Mouse (Mus musculus) embryonic facial prominence, embryonic 11.5 days (tissue): ENCODE measurements around the gene Olfr316. TPM values are rescaled to one million over a fixed set of nuclear protein-coding genes. Genes with fewer than 3 reads are reported as not detected.

ENCODE experiments used
- ATAC-seq: fragments of 200-750 bp; cut with Nextera tagmentation; replicated peaks from 2 replicates; pipeline ENCODE4 v1.8.0; 2017; ENCODE audit warnings: low read depth; ENCODE audit not compliant: insufficient number of reproducible peaks, low FRiP score, low TSS enrichment
- DNase-seq: peaks from one replicate; pipeline ENCODE4 v3.0.0-alpha.2; 2015; ENCODE audit warnings: low spot score
- H3K27ac ChIP-seq: fragments of 300-500 bp; sonication (generic); replicated peaks from 2 replicates; pipeline ENCODE4 v1.5.1; 2014; ENCODE audit warnings: mild to moderate bottlenecking, low read depth, low read length, control low read depth
- H3K27me3 ChIP-seq: fragments of 300-500 bp; sonication (generic); 2 replicates; pipeline ENCODE4 v1.6.1; 2014; ENCODE audit warnings: mild to moderate bottlenecking, low read length, moderate library complexity, mixed read lengths; ENCODE audit not compliant: control insufficient read depth, insufficient read depth
- H3K36me3 ChIP-seq: fragments of 300-500 bp; sonication (generic); replicated peaks from 2 replicates; pipeline ENCODE4 v1.6.1; 2014; ENCODE audit warnings: low read depth, mild to moderate bottlenecking, low read length, moderate library complexity, mixed read lengths; ENCODE audit not compliant: control insufficient read depth, insufficient read depth
- H3K4me1 ChIP-seq: fragments of 300-500 bp; sonication (generic); 2 replicates; pipeline ENCODE4 v1.6.1; 2014; ENCODE audit warnings: low read length, mixed read lengths; ENCODE audit not compliant: control insufficient read depth, insufficient read depth
- H3K4me2 ChIP-seq: fragments of 300-500 bp; sonication (generic); 2 replicates; pipeline ENCODE4 v1.6.1; 2014; ENCODE audit warnings: low read depth, mild to moderate bottlenecking, control low read depth, low read length, moderate library complexity
- H3K4me3 ChIP-seq: fragments of 300-500 bp; sonication (generic); 2 replicates; pipeline ENCODE4 v1.5.1; 2014; ENCODE audit warnings: low read depth, low read length, control low read depth
- H3K9ac ChIP-seq: fragments of 300-500 bp; sonication (generic); replicated peaks from 2 replicates; pipeline ENCODE4 v1.6.1; 2014; ENCODE audit warnings: mild to moderate bottlenecking, control low read depth, low read length
- H3K9me3 ChIP-seq: fragments of 300-500 bp; sonication (generic); replicated peaks from 2 replicates; pipeline ENCODE4 v1.6.1; 2016; ENCODE audit warnings: mild to moderate bottlenecking, low read length, inconsistent platforms, mixed read lengths; ENCODE audit not compliant: control insufficient read depth
- WGBS: fragments of 180-500 bp; shearing (Covaris S2); extraction: QIAGEN DNeasy Blood & Tissue Kit; methylation state at CpG from one replicate; pipeline ENCODE4 v1.1.7; 2014; 5-methylcytosine and 5-hydroxymethylcytosine counted together
- polyA plus RNA-seq: library from polyadenylated mRNA; unstranded; fragments of >200 nt; fragmentation: Nextera tagmentation; extraction: Ambion mirVana; gene quantifications from 2 replicates; pipeline ENCODE4 v1.2.1, GENCODE M21; 2014

Gene Olfr316
- polyA plus RNA-seq, 1 experiment from 2014 or later: not detected

DNA sequence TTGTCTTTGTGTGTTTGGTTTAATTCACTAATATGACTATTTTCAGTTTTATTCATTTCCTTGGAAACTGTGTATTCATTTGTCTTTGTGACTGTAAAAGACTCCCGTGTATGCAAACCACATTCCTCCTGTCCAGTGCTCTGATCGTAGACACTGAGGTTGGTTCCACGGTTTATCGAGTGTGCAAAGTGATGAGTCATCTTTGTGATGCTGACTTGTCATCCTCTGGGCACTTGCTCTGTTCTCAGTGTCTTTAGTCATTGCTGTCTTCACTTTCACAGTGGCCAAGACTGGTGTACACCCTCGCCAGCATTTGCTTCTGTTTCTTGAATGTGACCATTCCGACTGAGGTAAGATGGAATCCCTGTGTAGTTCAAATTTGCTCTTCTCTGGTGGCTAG is 38.1 kb downstream of the Olfr316 start:
- Histone ChIP-seq H3K4me1 (no peaks in the 10 kb centered on the region), H3K27ac (no peak overlapping the region), H3K9ac (no peak overlapping the region), H3K36me3 (no peaks in the 10 kb centered on the region), H3K9me3 (no peaks in the 10 kb centered on the region), H3K4me2 (no peak overlapping the region), H3K4me3 (no peak overlapping the region), H3K27me3 (no peaks in the 10 kb centered on the region)
- no peak for ATAC-seq
- DNase-seq: no peak
- WGBS: 87% methylated on average over 6 of the region's 6 CpGs

DNA sequence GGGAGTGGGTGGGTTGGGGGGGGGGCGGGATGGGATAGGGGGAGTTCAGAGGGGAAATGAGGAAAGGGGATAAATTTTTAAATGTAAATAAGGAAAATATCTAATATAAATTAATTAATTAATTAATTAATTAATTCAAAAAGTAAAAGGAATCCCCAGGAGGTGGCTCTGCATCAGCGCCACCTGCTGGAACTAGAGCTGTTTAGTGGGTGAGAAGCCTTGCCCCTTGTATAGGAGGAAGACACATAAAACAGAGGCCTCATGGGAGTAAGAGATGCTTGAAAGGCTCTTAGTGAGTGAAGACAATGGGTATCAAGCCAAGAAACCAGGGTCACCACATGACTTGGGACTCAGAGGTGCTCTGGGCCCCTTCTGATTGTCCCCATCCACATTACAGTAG is 43.3 kb downstream of the Olfr316 start:
- Histone ChIP-seq H3K27ac (no peak overlapping the region), H3K9ac (no peak overlapping the region), H3K9me3 (no peaks in the 10 kb centered on the region), H3K4me1 (no peaks in the 10 kb centered on the region), H3K4me2 (no peak overlapping the region), H3K4me3 (no peak overlapping the region), H3K27me3 (no peaks in the 10 kb centered on the region), H3K36me3 (no peaks in the 10 kb centered on the region)
- WGBS: 87% methylated on average over 2 of the region's 2 CpGs
- DNase-seq (no peak), ATAC-seq (no peak)

DNA sequence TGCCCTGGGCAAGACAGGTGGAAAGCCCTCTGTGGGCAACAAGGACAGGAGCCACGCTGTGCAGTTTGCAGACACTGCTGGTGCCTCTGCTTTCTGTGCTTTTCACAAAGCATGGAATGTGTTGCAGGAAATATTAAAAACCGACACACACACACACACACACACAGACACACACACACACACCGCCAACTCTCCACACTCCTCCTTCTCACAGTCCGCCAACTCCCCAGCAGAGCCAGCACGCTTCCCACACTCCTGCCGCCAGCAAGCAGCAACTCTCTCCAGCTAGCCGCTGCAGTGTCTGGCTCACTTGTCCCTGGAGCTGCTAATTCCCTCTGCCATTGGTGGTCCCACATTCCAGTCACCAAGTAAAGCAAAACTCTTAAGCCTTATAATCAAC is 44.3 kb downstream of the Olfr316 start:
- Histone ChIP-seq H3K36me3 (no peaks in the 10 kb centered on the region), H3K27ac (no peak overlapping the region), H3K4me1 (no peaks in the 10 kb centered on the region), H3K9ac (no peak overlapping the region), H3K9me3 (no peaks in the 10 kb centered on the region), H3K4me3 (no peak overlapping the region), H3K4me2 (no peak overlapping the region), H3K27me3 (no peaks in the 10 kb centered on the region)
- ATAC-seq (no peak), DNase-seq (no peak)
- 84% methylated on average over 7 of the region's 7 CpGs for WGBS

DNA sequence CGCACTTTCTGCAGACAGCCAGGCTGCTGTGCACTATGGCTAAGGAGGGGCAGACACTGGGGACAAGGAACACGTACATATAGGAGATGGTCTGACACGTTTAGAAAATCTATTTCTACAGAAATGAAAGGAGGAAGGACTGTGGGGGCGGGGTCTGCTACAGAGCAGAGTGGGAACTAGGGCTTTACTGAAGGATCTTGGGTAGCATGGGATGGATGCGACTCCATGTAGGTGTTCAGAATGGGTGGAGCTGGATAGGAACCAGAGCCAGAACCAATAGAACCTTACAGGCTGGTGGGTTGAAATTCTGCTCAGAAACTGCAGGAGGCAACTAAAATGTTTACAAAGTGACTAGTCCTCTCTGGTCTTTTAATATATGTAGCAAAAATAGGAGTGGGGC is 47.2 kb downstream of the Olfr316 start:
- H3K27ac ChIP-seq: no peak overlapping the region
- DNase-seq (no peak), ATAC-seq (no peak)
- no peak overlapping the region for H3K9ac ChIP-seq
- WGBS: 78% methylated on average over 5 of the region's 5 CpGs
- H3K36me3 ChIP-seq: no peaks in the 10 kb centered on the region
- H3K9me3 ChIP-seq: no peaks in the 10 kb centered on the region
- H3K4me2 ChIP-seq: no peak overlapping the region
- H3K4me3 ChIP-seq: no peak overlapping the region
- H3K27me3 ChIP-seq: no peaks in the 10 kb centered on the region
- H3K4me1 ChIP-seq: no peaks in the 10 kb centered on the region

DNA sequence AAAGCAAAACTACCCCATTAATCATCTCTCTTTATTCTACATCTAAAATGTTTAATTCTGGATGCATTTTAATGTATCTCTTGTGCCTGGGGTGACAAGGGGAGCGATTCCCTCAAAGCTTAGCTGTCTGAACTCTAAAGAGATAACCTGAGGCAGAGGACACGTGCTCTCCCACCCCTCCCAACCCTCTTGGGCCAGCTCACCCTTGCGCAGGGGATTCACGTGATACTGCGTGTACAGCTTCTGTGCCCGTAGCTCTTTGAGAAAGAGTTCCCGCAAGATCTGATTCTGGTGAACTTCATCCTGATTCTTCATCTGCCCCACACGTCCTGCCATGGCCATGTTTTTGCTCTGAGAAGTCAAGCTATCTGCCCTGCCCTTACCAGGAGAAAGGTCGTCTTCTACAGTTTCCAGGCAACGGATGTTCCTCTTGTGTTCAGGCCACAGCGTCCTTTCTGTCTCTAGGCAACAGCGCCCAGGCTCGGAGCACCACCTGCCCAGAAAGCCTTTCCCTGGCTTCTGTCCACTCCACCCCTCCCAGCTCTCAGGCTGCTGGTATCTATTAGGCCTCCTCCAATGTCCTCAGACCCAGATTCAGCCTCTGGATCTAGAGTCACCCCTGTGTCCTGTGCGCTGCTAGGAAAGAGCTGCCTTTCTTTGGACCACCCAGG is 49.2 kb downstream of the Olfr316 start, which contains the start of gene Fam183b:
Gene Fam183b (minus strand): TSS at position 403 of the 671 bp plus-strand sequence.
- Histone ChIP-seq H3K4me3 (no peak within 1 kb of the TSS), H3K27ac (no peak within 1 kb of the TSS)
- WGBS: 35% methylated on average over 14 of the region's 14 CpGs

DNA sequence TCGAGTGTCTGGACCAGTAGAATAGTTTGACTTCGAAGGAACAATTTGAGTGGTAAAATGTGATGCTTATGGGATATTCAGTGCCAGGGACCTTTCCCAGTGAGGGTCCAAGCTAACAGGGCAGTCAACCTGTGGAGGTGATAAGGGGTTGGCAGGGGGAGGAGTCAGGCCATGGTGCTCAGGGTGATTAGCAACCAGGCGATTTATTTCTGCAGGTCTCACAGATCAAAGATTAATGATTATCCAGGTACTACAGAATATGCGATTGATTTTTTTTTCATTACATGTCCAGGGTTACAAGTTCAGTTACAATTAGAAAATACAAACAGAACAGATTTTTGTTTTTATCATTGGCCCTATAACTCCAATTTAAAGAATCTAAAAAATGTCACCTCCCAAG is 51.3 kb downstream of the Olfr316 start:
- ATAC-seq (no peak), DNase-seq (no peak)
- H3K4me2 ChIP-seq: no peak overlapping the region
- WGBS: 76% methylated on average over 4 of the region's 4 CpGs
- H3K9ac ChIP-seq: no peak overlapping the region
- H3K27ac ChIP-seq: no peak overlapping the region
- H3K36me3 ChIP-seq: no peaks in the 10 kb centered on the region
- H3K27me3 ChIP-seq: no peaks in the 10 kb centered on the region
- H3K4me1 ChIP-seq: no peaks in the 10 kb centered on the region
- no peaks in the 10 kb centered on the region for H3K9me3 ChIP-seq
- H3K4me3 ChIP-seq: no peak overlapping the region

More for the DNA sequence above, 49.2 kb downstream of the Olfr316 start, which contains the start of gene Fam183b:
- Histone ChIP-seq H3K36me3 (no peaks in the 10 kb centered on the region), H3K9ac (no peak within 1 kb of the TSS), H3K27me3 (no peaks in the 10 kb centered on the region), H3K4me2 (no peak within 1 kb of the TSS), H3K4me1 (no peaks in the 10 kb centered on the region), H3K9me3 (no peaks in the 10 kb centered on the region)
- peak; percentile 62 for ATAC-seq
- DNase-seq: peak; percentile 51

DNA sequence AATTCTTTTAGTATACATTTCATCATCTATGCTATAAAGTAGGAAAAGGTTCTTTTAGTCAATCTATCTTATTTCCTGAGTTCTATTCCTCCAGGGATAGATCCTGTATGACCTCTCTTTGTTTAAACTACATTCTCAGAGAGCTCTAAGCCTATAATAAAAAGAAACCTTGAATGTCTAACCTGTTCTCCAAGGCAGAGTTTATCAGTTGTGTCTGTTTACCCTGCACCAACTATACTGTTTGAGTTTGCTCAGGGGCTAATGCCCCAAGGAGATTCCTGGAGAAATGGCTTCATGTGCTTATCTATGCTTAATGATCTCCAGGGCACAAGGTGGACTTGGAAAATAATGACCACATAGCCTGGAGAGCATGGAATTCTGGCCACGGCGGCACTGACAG is 51.9 kb downstream of the Olfr316 start:
- no peak for ATAC-seq
- Histone ChIP-seq H3K4me3 (no peak overlapping the region), H3K9me3 (no peaks in the 10 kb centered on the region), H3K4me1 (no peaks in the 10 kb centered on the region), H3K36me3 (no peaks in the 10 kb centered on the region), H3K27ac (no peak overlapping the region), H3K9ac (no peak overlapping the region), H3K27me3 (no peaks in the 10 kb centered on the region), H3K4me2 (no peak overlapping the region)
- WGBS: 83% methylated on average over 2 of the region's 2 CpGs
- DNase-seq: no peak
